In the genomic region with DNA sequence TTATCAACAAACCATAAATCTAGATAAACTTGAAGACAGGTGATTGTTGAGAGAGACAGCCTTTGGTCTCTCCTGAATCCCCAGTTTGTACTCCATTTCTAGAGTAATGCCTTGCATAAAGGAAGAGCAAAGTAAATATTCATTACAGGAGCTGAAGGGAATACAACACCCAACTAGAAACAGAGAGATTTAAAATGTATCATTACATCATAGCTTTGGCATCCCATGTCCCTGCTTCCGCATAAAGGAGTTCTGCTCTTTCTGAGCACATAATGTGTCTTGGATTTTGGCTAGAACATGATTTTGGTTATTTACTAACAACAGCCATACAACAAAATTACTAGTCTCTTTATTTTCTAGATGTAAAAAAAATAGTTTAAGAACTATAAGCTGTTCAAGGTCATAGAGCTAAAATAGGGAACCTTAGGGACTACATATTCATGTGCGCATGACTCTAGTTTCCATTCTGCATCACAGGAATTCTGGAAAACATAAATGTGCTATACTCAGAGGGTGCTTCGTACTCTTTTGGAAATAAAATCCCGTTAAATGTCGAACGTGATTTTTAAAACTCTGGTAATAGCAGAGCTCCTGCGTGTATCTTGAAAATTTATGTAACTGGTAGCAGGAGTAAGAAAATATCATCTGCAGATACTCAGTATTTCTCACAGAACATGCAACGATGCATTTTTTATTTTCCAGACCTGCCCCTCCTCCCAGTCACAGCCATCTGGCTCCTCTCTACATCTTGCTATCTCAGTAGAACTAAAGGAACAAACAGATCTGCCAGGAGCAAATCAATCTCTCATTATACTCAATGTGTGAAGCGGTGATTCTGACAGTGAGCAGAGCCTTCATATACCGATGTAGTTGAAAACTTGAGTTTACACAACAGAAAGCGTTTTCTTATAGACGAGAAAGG, we compare ENCODE assay signal across 16 mouse cellular contexts. TPM values are rescaled to one million over a fixed set of nuclear protein-coding genes. Genes with fewer than 3 reads are reported as not detected.
DNase-seq lines count a peak whose midpoint lies in the region; ATAC-seq lines count a peak whose summit lies in the region.
"Had no signal": no experiment of that assay in that cellular context is flagged by ENCODE, and none has a peak within 500 bp of the region (broad histone marks: within the 10 kb centered on the region; RNA-seq: fewer than 3 reads in every experiment).

No protein-coding gene starts in this region.

- WGBS in heart, embryonic 12.5 days = 77% methylated on average over 12 of the region's 12 CpGs
- 60% methylated on average over 12 of the region's 12 CpGs for WGBS in forebrain, embryonic 16.5 days
- 69% methylated on average over 12 of the region's 12 CpGs for WGBS in intestine, embryonic 16.5 days

- no peak for ATAC-seq in heart, embryonic 12.5 days (ENCODE audit: insufficient number of reproducible peaks, low FRiP score)
- ATAC-seq in forebrain, embryonic 16.5 days = peak; percentile 95
- no peak for ATAC-seq in megakaryocyte progenitor cell, adult 5-6 weeks (replicated peaks; ENCODE audit: poor library complexity)
- ATAC-seq in intestine, embryonic 16.5 days = no peak
- ATAC-seq: midbrain, embryonic 16.5 days had no signal

- H3K4me3 ChIP-seq in heart, embryonic 12.5 days = no peak overlapping the region
- H3K4me3 ChIP-seq in forebrain, embryonic 16.5 days (replicated peaks; ENCODE audit: low read length) = no peak overlapping the region
- no peak overlapping the region for H3K4me3 ChIP-seq in intestine, embryonic 16.5 days (ENCODE audit: low read length)
- H3K4me3 ChIP-seq: liver, embryonic 15.5 days had no signal

- no peak overlapping the region for H3K4me2 ChIP-seq in heart, embryonic 12.5 days
- no peak overlapping the region for H3K4me2 ChIP-seq in forebrain, embryonic 16.5 days (ENCODE audit: low read length)
- H3K4me2 ChIP-seq in intestine, embryonic 16.5 days (ENCODE audit: low read depth, low read length) = no peak overlapping the region
- H3K4me2 ChIP-seq: liver, embryonic 15.5 days had no signal

- H3K4me1 ChIP-seq in heart, embryonic 12.5 days (replicated peaks) = no peaks in the 10 kb centered on the region
- H3K4me1 ChIP-seq in forebrain, embryonic 16.5 days (replicated peaks; ENCODE audit: control insufficient read depth, insufficient read depth, low read length) = no peaks in the 10 kb centered on the region; the same call in 1 of the 2 replicates
- no peaks in the 10 kb centered on the region for H3K4me1 ChIP-seq in intestine, embryonic 16.5 days (ENCODE audit: control insufficient read depth, insufficient read depth, low read length)
- H3K4me1 ChIP-seq: liver, embryonic 15.5 days had no signal

- no peak overlapping the region for H3K9ac ChIP-seq in heart, embryonic 12.5 days
- H3K9ac ChIP-seq in forebrain, embryonic 16.5 days (replicated peaks; ENCODE audit: low read depth, low read length) = no peak overlapping the region
- H3K9ac ChIP-seq in intestine, embryonic 16.5 days (ENCODE audit: low read depth, low read length) = no peak overlapping the region
- H3K9ac ChIP-seq: liver, embryonic 15.5 days had no signal

- H3K36me3 ChIP-seq in heart, embryonic 12.5 days = no peaks in the 10 kb centered on the region
- no peaks in the 10 kb centered on the region for H3K36me3 ChIP-seq in forebrain, embryonic 16.5 days (ENCODE audit: control insufficient read depth, insufficient read depth)
- H3K36me3 ChIP-seq in intestine, embryonic 16.5 days (ENCODE audit: control insufficient read depth, insufficient read depth, low read length) = no peaks in the 10 kb centered on the region
- H3K36me3 ChIP-seq: liver, embryonic 15.5 days had no signal

- no peak overlapping the region for H3K27ac ChIP-seq in heart, embryonic 12.5 days (ENCODE audit: poor library complexity, severe bottlenecking)
- peak overlapping the region; percentile 66 for H3K27ac ChIP-seq in forebrain, embryonic 16.5 days (ENCODE audit: low read length)
- no peak overlapping the region for H3K27ac ChIP-seq in intestine, embryonic 16.5 days (ENCODE audit: low read length)
- H3K27ac ChIP-seq: liver, embryonic 15.5 days had no signal

- peaks cover 6% of the 10 kb centered on the region; the same call in 1 of the 2 replicates for H3K9me3 ChIP-seq in heart, embryonic 12.5 days (replicated peaks)
- no peaks in the 10 kb centered on the region; the same call in 1 of the 2 replicates for H3K9me3 ChIP-seq in forebrain, embryonic 16.5 days (ENCODE audit: control insufficient read depth, low read length)
- H3K9me3 ChIP-seq in intestine, embryonic 16.5 days (ENCODE audit: control insufficient read depth, low read length) = no peaks in the 10 kb centered on the region
- H3K9me3 ChIP-seq: liver, embryonic 15.5 days had no signal

- no peaks in the 10 kb centered on the region for H3K27me3 ChIP-seq in heart, embryonic 12.5 days (replicated peaks)
- H3K27me3 ChIP-seq in forebrain, embryonic 16.5 days (replicated peaks; ENCODE audit: control insufficient read depth, insufficient read depth, low read length) = no peaks in the 10 kb centered on the region
- no peaks in the 10 kb centered on the region for H3K27me3 ChIP-seq in intestine, embryonic 16.5 days (replicated peaks; ENCODE audit: control insufficient read depth, insufficient read depth, low read length)
- H3K27me3 ChIP-seq: liver, embryonic 15.5 days had no signal

- DNase-seq in heart, adult 8-10 months (ENCODE audit: low spot score) = peak; percentile 9
- peak; percentile 78 to 82 for DNase-seq in layer of hippocampus, adult 8-10 months (ENCODE audit: low spot score in 2 of 2)
- peak; percentile 81 for DNase-seq in right cerebral cortex, adult 18-20 months
- DNase-seq in kidney, adult 8-10 months = no peak
- DNase-seq: adrenal gland, postnatal 14 days; cerebellum, adult 9-10 months; heart, adult 11 months; kidney, postnatal 25 days had no signal

RNA-seq across cellular contexts. Expression of a gene that starts 27.2 kb away (rescaled TPM):
- total RNA-seq in heart, adult 8-10 months (2022) = 10 to 100 TPM; 41.0 to 58.0 (median 51.6) TPM
- 71.4 and 82.0 TPM in 2 replicates for polyA plus RNA-seq in heart, embryonic 12.5 days (2016; fragmentation: Nextera tagmentation; extraction: Ambion mirVana)
- 98.8 and 121 TPM in 2 replicates for polyA plus RNA-seq in forebrain, embryonic 16.5 days (2015; fragmentation: Nextera tagmentation; extraction: Ambion mirVana)
- 10 to 100 TPM; 74.8 to 85.2 (median 84.4) TPM for total RNA-seq in layer of hippocampus, adult 8-10 months (2022)
- total RNA-seq in megakaryocyte progenitor cell, adult 5-6 weeks (2015) = 74.9 and 80.7 TPM in 2 replicates
- total RNA-seq in megakaryocyte progenitor cell, adult 5-6 weeks (2017) = 92.7 and 148 TPM in 2 replicates
- polyA plus RNA-seq in intestine, embryonic 16.5 days (2015; fragmentation: Nextera tagmentation; extraction: Ambion mirVana) = 127 and 135 TPM in 2 replicates

RNA-seq across cellular contexts. Expression of a gene that starts 46.0 kb away (rescaled TPM):
- not detected for total RNA-seq in heart, adult 8-10 months (2022)
- not detected in 2 replicates for polyA plus RNA-seq in heart, embryonic 12.5 days (2016; fragmentation: Nextera tagmentation; extraction: Ambion mirVana)
- not detected in 2 replicates for polyA plus RNA-seq in forebrain, embryonic 16.5 days (2015; fragmentation: Nextera tagmentation; extraction: Ambion mirVana)
- not detected for total RNA-seq in layer of hippocampus, adult 8-10 months (2022)
- not detected in 2 replicates for total RNA-seq in megakaryocyte progenitor cell, adult 5-6 weeks (2015)
- total RNA-seq in megakaryocyte progenitor cell, adult 5-6 weeks (2017) = not detected in 2 replicates
- polyA plus RNA-seq in intestine, embryonic 16.5 days (2015; fragmentation: Nextera tagmentation; extraction: Ambion mirVana) = not detected in 2 replicates
- total RNA-seq: adrenal gland, postnatal 14 days; hematopoietic stem cell, adult 5-6 weeks; neutrophil, adult 5-6 weeks had no signal
- polyA plus RNA-seq: liver, embryonic 15.5 days; midbrain, embryonic 16.5 days had no signal

Comparison
In these comparisons a context has a peak if more than half of its experiments do, and no peak if none do; other contexts are left out.
1. DNase-seq: peak in heart, adult 8-10 months (single experiment), layer of hippocampus, adult 8-10 months (2 of 2) and right cerebral cortex, adult 18-20 months (single experiment); none in kidney, adult 8-10 months (0 of 2).